Mouse (Mus musculus): ENCODE measurements at regions not wholly inside any gene's neighbourhood (a gene's known extent, or its start where the extent isn't known, plus 50 kb on each side); places are given as distances from the start of the nearest gene placed in this dataset.

- DNase-seq (ENCODE audit: low spot score in 2 of 2): peak; percentile 82 to 85
These were observed 107.6 kb upstream of the 1700066M21Rik start for GRCm38 (mm10) chr1:57269679-57270354.

GRCm38 (mm10) chr1:57272593-57272992 is 104.8 kb upstream of the 1700066M21Rik start:
- DNase-seq (ENCODE audit: low spot score in 2 of 2): no peak

GRCm38 (mm10) chr1:57281549-57281948 is 95.9 kb upstream of the 1700066M21Rik start:
- no peak for DNase-seq (ENCODE audit: low spot score in 2 of 2)

GRCm38 (mm10) chr1:57296186-57296585 is 81.2 kb upstream of the 1700066M21Rik start:
- DNase-seq (ENCODE audit: low spot score in 2 of 2): no peak

GRCm38 (mm10) chr1:57298557-57298956 is 78.9 kb upstream of the 1700066M21Rik start:
- peak; percentile 34 to 43 for DNase-seq (ENCODE audit: low spot score in 2 of 2)

- DNase-seq (ENCODE audit: low spot score in 2 of 2): peak in 1 of 2 experiments; percentile 31
These were observed 76.0 kb upstream of the 1700066M21Rik start for GRCm38 (mm10) chr1:57301260-57301979.

- peak; percentile 43 to 65 for DNase-seq (ENCODE audit: low spot score in 2 of 2)
These were observed 75.5 kb upstream of the 1700066M21Rik start for GRCm38 (mm10) chr1:57301980-57302331.

- DNase-seq (ENCODE audit: low spot score in 2 of 2): no peak
These were observed 72.7 kb upstream of the 1700066M21Rik start for GRCm38 (mm10) chr1:57304757-57305156.

- DNase-seq (ENCODE audit: low spot score in 2 of 2): no peak
These were observed 54.9 kb upstream of the 1700066M21Rik start for GRCm38 (mm10) chr1:57322535-57322934.

GRCm38 (mm10) chr1:57323118-57323517 is 54.3 kb upstream of the 1700066M21Rik start:
- no peak for DNase-seq (ENCODE audit: low spot score in 2 of 2)

GRCm38 (mm10) chr1:57325585-57326165 is 51.7 kb upstream of the 1700066M21Rik start:
- no peak for DNase-seq (ENCODE audit: low spot score in 2 of 2)

Measured in right cerebral cortex, postnatal 10 days (tissue).